Mouse (Mus musculus): Measurements from ENCODE around the gene Nr1h3.
A peak's percentile ranks its signal among the peaks of the same experiment; 100 is the strongest.

Nr1h3 gene

GRCm38 (mm10) chr2:91186208-91186607, 16.4 kb downstream of the Nr1h3 start:
- DNase-seq (ENCODE audit: low spot score), result no peak

DNA sequence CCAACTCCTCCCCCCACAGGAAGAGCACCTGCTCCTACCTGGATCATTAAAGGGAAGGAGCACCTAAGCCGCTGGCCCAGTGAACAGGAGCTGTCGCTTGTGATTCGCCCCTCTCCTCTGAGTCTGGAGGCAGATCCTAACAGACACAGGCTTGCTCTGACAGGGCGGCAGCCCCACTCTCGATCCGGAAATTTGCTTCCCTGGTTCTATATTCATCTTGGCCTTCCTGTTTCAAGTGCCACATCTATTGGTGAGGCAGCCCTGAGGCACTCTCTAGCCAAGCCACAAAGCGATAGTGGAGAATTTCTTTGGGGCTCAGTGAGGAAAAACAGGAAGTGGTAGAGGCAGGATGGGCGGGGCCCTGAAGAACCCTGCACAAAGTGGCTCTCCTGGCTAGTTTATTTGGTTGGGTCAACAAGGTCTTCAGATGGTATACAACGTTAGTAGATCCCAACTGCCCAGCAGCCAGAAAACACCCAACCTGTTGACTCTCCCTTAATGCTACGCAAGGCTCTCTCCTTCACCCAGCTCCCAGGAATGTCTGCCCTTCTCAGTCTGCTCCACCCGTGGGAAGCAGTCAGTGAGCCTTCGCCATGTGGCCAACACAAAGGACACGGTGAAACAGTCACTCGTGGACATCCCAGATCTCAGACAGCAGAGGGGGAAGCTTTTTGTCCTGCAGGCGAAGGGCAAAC, 18.8 kb downstream of the Nr1h3 start, which contains the start of gene Madd:
Gene Madd, minus strand, starts transcription at position 127 of the 695 bp plus-strand sequence.
- no peak for DNase-seq (ENCODE audit: low spot score)

GRCm38 (mm10) chr2:91183148-91183513, 19.5 kb downstream of the Nr1h3 start:
- peak; percentile 94 for DNase-seq (ENCODE audit: low spot score)

DNA sequence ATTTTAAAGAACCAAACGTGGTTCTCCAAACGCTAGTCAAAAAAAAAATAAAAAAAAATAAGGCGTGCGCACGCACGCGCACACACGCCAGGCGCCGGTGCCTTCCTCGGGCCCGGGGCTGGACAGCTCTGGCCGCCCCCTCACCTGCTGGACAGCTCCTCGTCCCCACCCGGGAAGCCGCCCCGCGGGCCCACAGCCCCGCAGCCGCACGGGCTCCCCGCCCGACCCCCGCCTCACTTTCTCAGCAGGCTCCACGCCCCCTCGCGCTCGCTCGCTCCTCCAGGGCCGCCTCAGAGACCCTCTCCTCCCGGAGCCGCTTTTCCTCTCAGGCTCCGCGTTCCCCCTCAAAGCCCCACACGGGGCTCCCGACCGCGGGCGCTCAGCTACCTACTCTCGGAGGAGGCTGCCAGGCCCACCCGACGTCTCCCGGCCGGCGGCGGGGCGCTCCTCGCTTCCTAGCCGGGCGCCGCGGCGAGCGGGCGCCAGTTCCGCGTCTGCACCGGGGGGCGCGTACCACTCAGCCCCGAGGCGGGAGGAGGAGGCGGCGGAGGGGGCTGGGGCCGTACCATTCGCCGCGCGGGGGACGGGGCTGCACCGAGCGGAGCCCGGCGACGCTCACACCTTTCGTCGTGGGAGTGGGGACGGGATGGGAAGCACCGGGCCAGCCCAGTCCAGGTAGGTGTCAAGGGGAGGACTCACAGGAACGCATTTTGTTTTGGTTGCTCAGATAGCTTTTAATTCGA, 20.1 kb downstream of the Nr1h3 start:
- DNase-seq (ENCODE audit: low spot score), result peak; percentile 82

- DNase-seq (ENCODE audit: low spot score), result no peak
Observed at GRCm38 (mm10) chr2:91182016-91182404, 20.6 kb downstream of the Nr1h3 start.

GRCm38 (mm10) chr2:91180706-91181105, 21.9 kb downstream of the Nr1h3 start:
- no peak for DNase-seq (ENCODE audit: low spot score)

DNA sequence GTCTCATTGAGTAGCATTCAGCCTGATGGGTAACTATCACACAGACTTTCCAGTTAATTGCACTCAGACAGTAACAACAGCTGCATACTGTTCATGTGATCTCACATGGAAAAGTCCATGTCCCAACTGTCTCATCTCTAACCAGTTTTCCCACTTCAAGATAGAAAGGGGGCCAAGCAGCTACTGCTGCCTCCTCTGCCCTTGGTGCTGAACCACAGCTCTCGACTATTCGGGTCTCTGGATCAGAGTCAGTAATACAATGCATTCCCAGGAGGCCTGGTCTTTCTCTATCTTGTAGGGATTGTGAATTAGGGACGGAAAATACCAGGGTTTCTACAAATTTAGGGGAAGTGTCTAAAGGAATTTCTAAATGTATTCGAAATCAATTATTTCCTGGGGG, 22.8 kb downstream of the Nr1h3 start:
- DNase-seq (ENCODE audit: low spot score), result no peak

GRCm38 (mm10) chr2:91176234-91176633, 26.4 kb downstream of the Nr1h3 start:
- no peak for DNase-seq (ENCODE audit: low spot score)

DNA sequence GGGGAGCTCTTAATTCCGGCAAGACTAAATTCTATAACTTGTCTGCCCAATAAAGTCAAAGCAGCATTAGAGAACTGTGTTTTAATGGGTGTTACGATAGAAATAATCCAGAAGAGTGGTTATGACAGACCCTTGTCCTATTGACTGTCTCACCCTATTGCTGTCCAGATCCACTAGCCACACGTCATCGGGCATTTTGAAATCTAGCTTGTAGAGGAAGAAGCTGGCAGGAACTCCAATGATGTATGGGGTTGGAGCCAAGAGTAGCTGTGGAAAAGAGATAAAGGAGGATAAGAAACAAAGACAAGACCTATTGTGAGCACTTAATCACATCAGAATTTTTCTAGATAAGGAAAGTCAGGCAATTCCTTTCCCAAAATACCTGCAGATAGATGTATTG, 27.1 kb downstream of the Nr1h3 start:
- no peak for DNase-seq (ENCODE audit: low spot score)

DNA sequence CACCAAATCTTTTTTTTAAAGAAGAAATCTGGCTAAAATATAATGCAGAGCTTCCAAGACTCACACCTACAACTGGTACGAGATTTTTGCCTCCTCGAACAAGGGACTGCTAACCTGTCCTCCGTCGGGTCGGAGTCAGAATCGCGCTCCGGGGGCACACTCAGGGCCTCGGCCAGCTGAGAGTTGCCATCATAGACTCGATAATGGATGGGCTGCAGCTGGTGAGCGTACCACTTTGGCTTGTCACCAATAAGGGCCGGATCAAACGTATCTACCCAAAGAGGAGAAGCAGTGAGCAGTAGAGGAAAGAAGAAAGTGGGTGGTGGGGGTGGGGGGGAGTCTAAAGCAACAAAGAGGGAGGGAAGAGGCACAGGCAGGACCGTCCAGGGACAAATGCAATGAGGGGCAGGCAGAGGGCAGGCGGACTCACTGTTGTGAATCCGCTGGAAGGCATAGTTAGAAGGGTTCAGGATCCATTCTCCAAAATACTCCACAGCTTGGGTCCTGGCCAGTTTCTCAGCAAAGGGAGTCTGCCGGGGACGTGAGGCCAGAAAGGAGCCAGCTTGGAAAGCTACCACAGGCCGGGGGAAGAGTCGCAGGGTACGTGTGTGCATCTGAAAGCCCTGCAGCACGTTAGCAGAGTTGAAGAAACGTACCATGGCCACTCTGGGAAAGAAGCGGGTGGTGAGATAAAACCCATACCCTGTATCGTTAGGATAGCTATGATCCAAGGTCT, 32.9 kb downstream of the Nr1h3 start:
- DNase-seq (ENCODE audit: low spot score), result no peak

GRCm38 (mm10) chr2:91167629-91168028, 35.0 kb downstream of the Nr1h3 start:
- DNase-seq (ENCODE audit: low spot score), result no peak

- DNase-seq (ENCODE audit: low spot score), result no peak
Observed at GRCm38 (mm10) chr2:91164991-91165390, 37.6 kb downstream of the Nr1h3 start.

DNA sequence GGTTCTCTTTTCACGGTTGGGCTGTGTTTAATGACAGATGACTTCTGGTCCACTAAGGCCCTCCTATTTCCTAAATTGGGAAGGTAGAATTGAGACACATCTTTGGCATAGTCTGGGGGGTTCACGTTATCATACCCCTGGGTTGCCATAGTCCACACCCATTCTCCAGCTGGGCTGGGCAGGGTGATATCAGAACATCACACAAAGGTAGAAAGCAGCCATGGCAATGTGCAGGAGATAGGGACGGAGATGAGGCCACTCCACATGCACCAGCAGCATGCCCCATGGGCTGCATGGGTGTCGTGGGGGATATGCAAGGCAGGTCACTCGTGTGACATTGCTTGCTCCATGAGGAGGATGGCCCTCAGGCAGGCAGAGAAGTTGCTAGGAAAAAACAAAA, 39.1 kb downstream of the Nr1h3 start:
- no peak for DNase-seq (ENCODE audit: low spot score)

- DNase-seq (ENCODE audit: low spot score), result no peak
Observed at GRCm38 (mm10) chr2:91162952-91163351, 39.7 kb downstream of the Nr1h3 start.

DNA sequence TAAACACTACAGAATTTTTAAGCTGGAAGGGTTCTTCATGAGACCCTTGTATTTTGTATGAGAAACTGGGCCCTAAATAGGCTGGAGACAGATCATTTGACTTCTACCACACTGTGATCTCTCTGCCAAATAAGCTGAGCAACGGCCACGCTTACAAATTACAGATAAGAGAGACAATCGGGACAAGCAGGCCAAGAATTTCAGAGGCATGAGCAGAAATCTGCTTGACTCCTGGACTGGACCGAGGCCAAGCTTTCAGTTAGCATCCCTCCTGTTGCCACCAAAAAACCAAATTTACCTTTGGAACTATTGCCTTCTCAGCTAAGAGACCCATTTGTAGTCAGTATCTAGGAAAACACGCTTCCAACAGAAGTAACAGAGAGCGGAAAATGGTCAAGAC, 42.0 kb downstream of the Nr1h3 start:
- DNase-seq (ENCODE audit: low spot score), result no peak

DNA sequence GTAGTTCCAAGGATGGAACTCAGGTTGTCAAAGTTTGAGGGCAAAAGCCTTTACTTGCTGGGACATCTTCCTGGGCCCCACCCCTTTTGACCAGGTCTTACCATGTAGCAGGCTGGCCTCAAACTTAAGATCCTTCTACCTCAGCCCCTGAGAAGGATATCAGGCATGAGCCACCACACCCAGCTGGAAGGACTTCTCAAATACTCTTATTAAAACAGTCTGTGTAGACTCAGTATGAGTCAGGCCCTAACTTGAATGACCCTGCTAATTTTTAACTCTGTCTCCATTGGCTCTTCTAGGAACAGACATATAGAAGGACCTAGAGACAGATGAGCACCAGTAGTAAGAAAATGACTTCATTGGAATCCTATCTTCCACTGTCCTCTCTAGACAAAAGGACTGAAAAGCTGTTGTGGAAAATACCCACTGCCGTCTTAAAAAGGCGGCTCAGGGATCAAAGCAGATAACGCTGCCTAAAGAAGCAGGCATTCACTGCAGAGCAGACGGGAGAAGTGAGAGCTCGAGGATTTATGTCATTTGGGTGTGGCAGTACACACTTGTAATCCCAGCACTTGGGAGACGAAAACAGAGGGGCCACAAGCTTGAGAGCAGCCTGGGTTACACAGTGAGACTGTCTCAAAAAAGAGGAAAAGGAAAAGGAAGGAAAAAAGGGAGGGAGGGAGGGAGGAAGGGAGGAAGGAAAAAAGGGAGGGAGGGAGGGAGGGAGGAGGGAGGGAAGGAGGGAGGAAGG, 45.5 kb downstream of the Nr1h3 start:
- DNase-seq (ENCODE audit: low spot score), result no peak

DNA sequence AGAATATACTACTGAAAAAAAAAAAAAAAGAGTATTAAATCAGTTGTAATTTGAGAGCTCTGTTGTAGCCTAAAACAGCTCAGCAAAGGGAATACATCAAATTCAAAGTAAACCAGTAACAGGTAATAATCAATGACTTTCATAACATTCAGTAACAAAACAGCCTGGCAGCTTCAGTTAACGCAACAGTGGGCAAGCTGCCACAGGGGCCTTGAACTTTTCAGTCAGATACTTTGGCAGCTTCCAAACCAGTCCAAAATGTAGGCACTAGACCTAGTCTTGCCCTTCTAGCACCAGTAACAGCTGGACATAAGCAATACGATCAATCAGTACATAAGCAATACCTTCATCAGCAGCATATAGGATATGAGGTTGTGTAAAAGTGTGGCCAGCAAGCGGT, 48.5 kb downstream of the Nr1h3 start:
- DNase-seq (ENCODE audit: low spot score), result no peak

DNA sequence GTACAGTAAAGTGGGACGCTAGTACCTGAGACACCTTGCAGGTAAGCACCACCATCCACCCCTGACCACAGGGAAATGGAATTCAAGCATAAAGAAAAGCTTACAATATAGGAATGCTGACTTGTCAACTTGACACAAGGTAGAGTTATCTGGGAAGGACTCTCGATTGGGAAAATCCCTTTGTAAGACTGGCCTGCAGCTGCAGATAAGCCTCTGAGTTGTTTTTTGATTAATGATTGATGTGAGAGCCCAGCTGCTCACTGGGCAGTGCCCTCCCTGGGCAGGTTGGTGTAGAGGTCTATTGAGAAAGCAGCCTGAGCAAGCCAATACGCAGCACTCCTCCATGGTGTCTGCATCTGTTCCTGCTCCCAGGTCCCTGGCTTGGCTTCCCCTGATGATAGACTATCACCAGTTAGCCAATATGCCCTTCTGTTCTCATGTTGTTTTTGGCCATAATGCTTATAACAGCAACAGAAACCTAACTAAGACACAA, 49.7 kb downstream of the Nr1h3 start:
- DNase-seq (ENCODE audit: low spot score), result no peak

DNA sequence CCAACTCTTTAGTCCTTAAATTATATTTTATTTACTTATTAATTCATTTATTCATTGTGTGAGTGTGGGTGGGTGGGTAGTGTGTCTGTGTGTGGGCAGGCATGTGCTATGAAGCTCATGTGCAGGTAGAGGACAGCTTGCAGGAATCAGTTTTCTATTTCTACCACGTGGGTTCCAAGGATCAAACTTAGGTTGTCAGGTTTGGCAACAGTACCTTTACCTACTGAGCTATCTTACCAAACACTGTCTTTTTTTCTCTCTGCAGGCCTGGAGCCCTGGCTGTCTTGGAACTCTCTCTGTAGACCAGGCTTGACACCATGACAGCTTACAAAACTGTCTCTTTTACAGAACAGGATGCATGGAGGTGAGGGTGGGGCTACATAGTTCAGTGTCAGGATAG, 51.3 kb downstream of the Nr1h3 start:
- DNase-seq (ENCODE audit: low spot score), result no peak

GRCm38 (mm10) chr2:91148101-91148500, 54.5 kb downstream of the Nr1h3 start:
- no peak for DNase-seq (ENCODE audit: low spot score)

- no peak for DNase-seq (ENCODE audit: low spot score)
Observed at GRCm38 (mm10) chr2:91143401-91143800, 59.2 kb downstream of the Nr1h3 start.

- no peak for DNase-seq (ENCODE audit: low spot score)
Observed at GRCm38 (mm10) chr2:91142920-91143319, 59.7 kb downstream of the Nr1h3 start.
